Mouse (Mus musculus) MEL (cell line): ENCODE results near the gene Polr2c. TPM values are rescaled to one million over a fixed set of nuclear protein-coding genes. Genes with fewer than 3 reads are reported as not detected.

Source experiments
- DNase-seq: peaks from one replicate; pipeline ENCODE4 v3.0.0; 2011; ENCODE audit warnings: low read depth, low spot score
- H3K27ac ChIP-seq: 2 replicates; pipeline ENCODE4 v1.5.1; 2012; ENCODE audit warnings: low read depth, mild to moderate bottlenecking, control low read depth, low read length, moderate library complexity; ENCODE audit not compliant: control insufficient read depth
- H3K27me3 ChIP-seq, 2 experiments: fragments of 150-350 bp in 1 of 2; sonication (generic) in 1 of 2; 2 replicates each; pipeline ENCODE4 v1.6.1; 2012; ENCODE audit warnings: low read length in 2 of 2, mild to moderate bottlenecking in 2 of 2, improper control_type of control experiment in 1 of 2, moderate library complexity in 1 of 2; ENCODE audit not compliant: insufficient read depth in 2 of 2, control insufficient read depth in 1 of 2
- H3K36me3 ChIP-seq, 2 experiments: 2 replicates each; pipeline ENCODE4 v1.6.1; 2012 to 2014; ENCODE audit warnings: low read length in 2 of 2, improper control_type of control experiment in 1 of 2, inconsistent platforms in 1 of 2, mild to moderate bottlenecking in 1 of 2; ENCODE audit not compliant: insufficient read depth in 2 of 2, control insufficient read depth in 1 of 2
- H3K4me1 ChIP-seq, 2 experiments: fragments of 150-350 bp in 1 of 2; sonication (generic) in 1 of 2; 2 replicates each; pipeline ENCODE4 v1.6.1; 2012; ENCODE audit warnings: low read length in 2 of 2, improper control_type of control experiment in 1 of 2, mild to moderate bottlenecking in 1 of 2; ENCODE audit not compliant: insufficient read depth in 2 of 2, control insufficient read depth in 1 of 2
- H3K4me3 ChIP-seq, 2 experiments: fragments of 150-350 bp in 1 of 2; sonication (generic) in 1 of 2; 2 replicates each; pipeline ENCODE4 v1.5.1; 2012; ENCODE audit warnings: low read depth in 2 of 2, low read length in 2 of 2, mild to moderate bottlenecking in 2 of 2, moderate library complexity in 2 of 2, control low read depth in 1 of 2, improper control_type of control experiment in 1 of 2; ENCODE audit not compliant: control insufficient read depth in 1 of 2, insufficient read depth in 1 of 2
- H3K79me2 ChIP-seq: 2 replicates; pipeline ENCODE4 v1.6.1; 2012; ENCODE audit warnings: mild to moderate bottlenecking, low read length, moderate library complexity; ENCODE audit not compliant: control insufficient read depth, poor library complexity, insufficient read depth
- H3K9ac ChIP-seq: 2 replicates; pipeline ENCODE4 v1.6.1; 2012; ENCODE audit warnings: low read depth, mild to moderate bottlenecking, control low read depth, low read length, moderate library complexity; ENCODE audit not compliant: control insufficient read depth, poor library complexity, severe bottlenecking
- H3K9me3 ChIP-seq: fragments of 150-350 bp; sonication (generic); replicated peaks from 2 replicates; pipeline ENCODE4 v1.6.1; 2012; ENCODE audit warnings: mild to moderate bottlenecking, low read length, improper control_type of control experiment, moderate library complexity; ENCODE audit not compliant: insufficient read depth
- BHLHE40 ChIP-seq: IDR thresholded peaks from 2 replicates; pipeline ENCODE4 v1.6.1; 2012; ENCODE audit warnings: low read depth, mild to moderate bottlenecking, inconsistent platforms, low read length, improper control_type of control experiment, borderline replicate concordance
- CHD1 ChIP-seq: IDR thresholded peaks from 2 replicates; pipeline ENCODE4 v1.6.1; 2012; ENCODE audit warnings: low read depth, mild to moderate bottlenecking, inconsistent platforms, low read length, improper control_type of control experiment
- CHD2 ChIP-seq: IDR thresholded peaks from 2 replicates; pipeline ENCODE4 v1.6.1; 2011; ENCODE audit warnings: low read length, improper control_type of control experiment
- ELF1 ChIP-seq: IDR thresholded peaks from 2 replicates; pipeline ENCODE4 v1.6.1; 2014; ENCODE audit warnings: low read depth, mild to moderate bottlenecking, inconsistent platforms, low read length, improper control_type of control experiment, moderate library complexity
- EP300 ChIP-seq, 2 experiments: IDR thresholded peaks; 2 replicates each; pipeline ENCODE4 v1.6.1; 2011; ENCODE audit warnings: improper control_type of control experiment in 2 of 2, low read length in 2 of 2, low read depth in 1 of 2, mild to moderate bottlenecking in 1 of 2
- GABPA ChIP-seq: IDR thresholded peaks from 2 replicates; pipeline ENCODE4 v1.6.1; 2012; ENCODE audit warnings: low read depth, mild to moderate bottlenecking, inconsistent platforms, low read length, improper control_type of control experiment, moderate library complexity
- GATA1 ChIP-seq: IDR thresholded peaks from 2 replicates; pipeline ENCODE4 v1.6.1; 2011; ENCODE audit warnings: low read depth, low read length, improper control_type of control experiment
- HCFC1 ChIP-seq: IDR thresholded peaks from 2 replicates; pipeline ENCODE4 v1.6.1; 2012; ENCODE audit warnings: low read depth, mild to moderate bottlenecking, inconsistent platforms, low read length, improper control_type of control experiment, moderate library complexity
- KAT2A ChIP-seq: conservative IDR thresholded peaks from 2 replicates; pipeline ENCODE4 v1.6.1; 2012; ENCODE audit warnings: low read depth, low read length, improper control_type of control experiment, inconsistent platforms
- MAFK ChIP-seq: IDR thresholded peaks from 2 replicates; pipeline ENCODE4 v1.6.1; 2011; ENCODE audit warnings: low read depth, mild to moderate bottlenecking, low read length, improper control_type of control experiment, borderline replicate concordance
- MAX ChIP-seq: IDR thresholded peaks from 2 replicates; pipeline ENCODE4 v1.6.1; 2011; ENCODE audit warnings: low read length, improper control_type of control experiment
- MEF2A ChIP-seq: IDR thresholded peaks from 2 replicates; pipeline ENCODE4 v1.6.1; 2014; ENCODE audit warnings: low read depth, mild to moderate bottlenecking, inconsistent platforms, low read length, improper control_type of control experiment; ENCODE audit not compliant: poor library complexity, insufficient replicate concordance, severe bottlenecking; ENCODE audit errors: extremely low read depth
- NELFE ChIP-seq: IDR thresholded peaks from 2 replicates; pipeline ENCODE4 v1.6.1; 2011; ENCODE audit warnings: low read depth, low read length, improper control_type of control experiment
- POLR2AphosphoS2 ChIP-seq: IDR thresholded peaks from 2 replicates; pipeline ENCODE4 v1.6.1; 2011; ENCODE audit warnings: low read length, improper control_type of control experiment
- POLR2AphosphoS5 ChIP-seq: IDR thresholded peaks from 2 replicates; pipeline ENCODE4 v1.6.1; 2012; ENCODE audit warnings: low read depth, borderline replicate concordance, mild to moderate bottlenecking, inconsistent platforms, low read length, moderate library complexity, mixed read lengths
- RAD21 ChIP-seq: IDR thresholded peaks from 2 replicates; pipeline ENCODE4 v1.6.1; 2011; ENCODE audit warnings: mild to moderate bottlenecking, low read depth, low read length, improper control_type of control experiment
- RCOR1 ChIP-seq: IDR thresholded peaks from 2 replicates; pipeline ENCODE4 v1.6.1; 2012; ENCODE audit warnings: low read depth, mild to moderate bottlenecking, inconsistent platforms, low read length, improper control_type of control experiment
- SIN3A ChIP-seq: IDR thresholded peaks from 2 replicates; pipeline ENCODE4 v1.6.1; 2012; ENCODE audit warnings: low read length, improper control_type of control experiment, inconsistent platforms
- SMC3 ChIP-seq: IDR thresholded peaks from 2 replicates; pipeline ENCODE4 v1.6.1; 2011; ENCODE audit warnings: low read depth, low read length, improper control_type of control experiment
- TAL1 ChIP-seq: IDR thresholded peaks from 2 replicates; pipeline ENCODE4 v1.6.1; 2012; ENCODE audit warnings: mild to moderate bottlenecking, inconsistent platforms, low read length, moderate library complexity, mixed read lengths
- TBP ChIP-seq: IDR thresholded peaks from 2 replicates; pipeline ENCODE4 v1.8.0; 2011; ENCODE audit warnings: low read depth, low read length, improper control_type of control experiment
- TCF12 ChIP-seq: IDR thresholded peaks from 2 replicates; pipeline ENCODE4 v1.6.1; 2014; ENCODE audit warnings: low read depth, mild to moderate bottlenecking, inconsistent platforms, low read length, improper control_type of control experiment, moderate library complexity
- UBTF ChIP-seq: IDR thresholded peaks from 2 replicates; pipeline ENCODE4 v1.6.1; 2012; ENCODE audit warnings: low read depth, mild to moderate bottlenecking, inconsistent platforms, low read length, improper control_type of control experiment, moderate library complexity, borderline replicate concordance; ENCODE audit not compliant: insufficient read depth
- USF1 ChIP-seq: IDR thresholded peaks from 2 replicates; pipeline ENCODE4 v1.6.1; 2014; ENCODE audit warnings: low read depth, mild to moderate bottlenecking, inconsistent platforms, low read length, improper control_type of control experiment, moderate library complexity
- ZC3H11A ChIP-seq: IDR thresholded peaks from 2 replicates; pipeline ENCODE4 v1.6.1; 2012; ENCODE audit warnings: low read depth, mild to moderate bottlenecking, inconsistent platforms, low read length, improper control_type of control experiment
- ZMIZ1 ChIP-seq: IDR thresholded peaks from 2 replicates; pipeline ENCODE4 v1.6.1; 2012; ENCODE audit warnings: low read depth, mild to moderate bottlenecking, inconsistent platforms, low read length, improper control_type of control experiment, moderate library complexity
- ZNF384 ChIP-seq: IDR thresholded peaks from 2 replicates; pipeline ENCODE4 v1.6.1; 2012; ENCODE audit warnings: low read depth, mild to moderate bottlenecking, inconsistent platforms, low read length, improper control_type of control experiment
- polyA plus RNA-seq, 2 experiments: library from polyadenylated mRNA; stranded (reverse) in 1 of 2; unstranded in 1 of 2; fragments of >175 nt in 1 of 2; fragments of >200 nt in 1 of 2; gene quantifications; 2 replicates each; pipeline versions ENCODE4 v1.2.1 to v1.2.4; 2012; ENCODE audit warnings: low replicate concordance in 2 of 2, low read depth in 1 of 2; ENCODE audit not compliant: insufficient read length in 2 of 2, insufficient read depth in 1 of 2, missing spikeins in 1 of 2
- total RNA-seq: library from RNA; depleted of rRNA; stranded (reverse); fragments of 300-350 nt; gene quantifications from 2 replicates; pipeline ENCODE4 v1.2.3, GENCODE M21; 2012

Polr2c gene
- total and polyA plus RNA-seq, 3 experiments: 92.5 to 181 (median 151) TPM

GRCm38 (mm10) chr8:94836456-94837240 lies 20.6 kb upstream of the Polr2c start:
- H3K27me3 ChIP-seq: no peaks in the 10 kb centered on the region
- H3K27ac ChIP-seq: no peak overlapping the region
- TF ChIP-seq KAT2A (no peak), GABPA (no peak), MAX (no peak), CHD1 (no peak), RAD21 (no peak), HCFC1 (no peak), POLR2AphosphoS2 (no peak)
- TF ChIP-seq, all 39 proteins: peak for 0

GRCm38 (mm10) chr8:94837662-94838574 lies 19.3 kb upstream of the Polr2c start, which contains the start of the genes Coq9 and Ciapin1:
TSS of gene Coq9 (plus strand) at chr8:94838321.
TSS of gene Ciapin1 (minus strand) at chr8:94838358.
- peak within 1 kb of the TSS; percentile 81 for H3K4me3 ChIP-seq
- DNase-seq: peak; percentile 97
- H3K36me3 ChIP-seq: peaks cover 2 to 16% of the 10 kb centered on the region in 2 experiments; a peak in 2 of 4 replicates
- peaks cover 4 to 6% of the 10 kb centered on the region in 2 experiments for H3K4me1 ChIP-seq
- H3K27ac ChIP-seq: peak within 1 kb of the TSS; percentile 75
- H3K27me3 ChIP-seq: no peaks in the 10 kb centered on the region
- no peaks in the 10 kb centered on the region for H3K9me3 ChIP-seq
- H3K79me2 ChIP-seq: peaks cover 39% of the 10 kb centered on the region
- peak within 1 kb of the TSS; percentile 89 for H3K9ac ChIP-seq
- TF ChIP-seq GABPA (no peak), POLR2AphosphoS2 (peak; percentile 88), TCF12 (peak; percentile 83), ZMIZ1 (peak; percentile 75), GATA1 (no peak), EP300 (IDR thresholded peaks at IDR 0.05; ENCODE audit: low read depth in 1 of 2, low read length in 2 of 2) (no peak), KAT2A (peak; percentile 77; the same call in 1 of the 2 replicates), SIN3A (peak; percentile 83), SMC3 (no peak), CHD1 (0 out of 2 replicates have a peak, but pooled peaks have one; percentile 66), TBP (peak; percentile 54; the same call in 1 of the 2 replicates), TAL1 (no peak), NELFE (peak; percentile 90), POLR2AphosphoS5 (no peak), RCOR1 (no peak), CHD2 (peak; percentile 97), ZNF384 (no peak), ELF1 (peak; percentile 51; the same call in 1 of the 2 replicates), USF1 (peak; percentile 68; the same call in 1 of the 2 replicates), ZC3H11A (no peak), MEF2A (no peak), MAFK (no peak), BHLHE40 (no peak), UBTF (peak; percentile 86; the same call in 1 of the 2 replicates)

More at GRCm38 (mm10) chr8:94836456-94837240, 20.6 kb upstream of the Polr2c start:
- Histone ChIP-seq H3K79me2 (peaks cover 45% of the 10 kb centered on the region), H3K4me1 (peaks cover 4 to 6% of the 10 kb centered on the region in 2 experiments), H3K9me3 (no peaks in the 10 kb centered on the region), H3K36me3 (peaks cover 9 to 16% of the 10 kb centered on the region in 2 experiments), H3K9ac (peak overlapping the region; percentile 89), H3K4me3 (peak overlapping the region; percentile 74 to 81)
- peak; percentile 30 for DNase-seq
